Mouse (Mus musculus) stomach, postnatal 0 days (tissue): Measurements from ENCODE around the gene Cmah.

Source experiments
- CTCF ChIP-seq: IDR thresholded peaks from 2 replicates; pipeline ENCODE4 v1.5.1; 2016; ENCODE audit warnings: antibody characterized with exemption, low read depth, mild to moderate bottlenecking, moderate library complexity
- EP300 ChIP-seq: optimal IDR thresholded peaks from 2 replicates; pipeline ENCODE3; 2016; ENCODE audit warnings: antibody characterized with exemption

- TF ChIP-seq CTCF: peak; percentile 67
- no peak for TF ChIP-seq EP300
Observed at GRCm38 (mm10) chr13:24416409-24416808, 89.2 kb downstream of the Cmah start.
